Mouse (Mus musculus): Measurements from ENCODE around the gene Asb10. TPM values are rescaled to one million over a fixed set of nuclear protein-coding genes. Genes with fewer than 3 reads are reported as not detected.

Asb10 gene
- polyA plus RNA-seq (2012; ENCODE audit: low replicate concordance) = not detected in 2 replicates

GRCm38 (mm10) chr5:24540387-24541143 is at the start of gene Asb10:
Asb10 (minus strand) TSS chr5:24540978.

GRCm38 (mm10) chr5:24586547-24587199 is 45.9 kb upstream of the Asb10 start, which contains the start of gene Chpf2:
Chpf2 (plus strand) TSS chr5:24586741.

GRCm38 (mm10) chr5:24577183-24577929 is 36.6 kb upstream of the Asb10 start, which contains the start of gene Abcf2:
Abcf2 (minus strand) TSS chr5:24577467.

DNA sequence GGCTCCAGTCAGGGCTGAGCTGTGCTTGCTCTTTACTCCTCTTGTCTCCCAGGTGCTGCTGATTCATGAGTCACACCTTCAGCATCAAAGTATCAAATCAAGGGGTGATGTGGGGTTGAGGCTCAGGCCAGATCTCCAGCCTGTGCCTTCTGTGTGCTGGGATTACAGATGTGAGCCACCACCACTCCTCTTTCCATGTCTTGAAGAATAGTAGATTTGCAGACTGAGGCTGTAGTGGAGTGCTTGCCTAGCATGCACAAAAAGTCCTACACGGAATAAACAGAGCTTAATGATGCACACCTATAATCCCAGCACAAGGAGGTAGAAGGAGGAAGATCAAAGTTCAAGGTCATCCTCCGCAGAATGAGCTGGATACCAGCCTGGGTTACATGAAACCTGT is 15.9 kb upstream of the Asb10 start, which contains the start of gene 4931409K22Rik:
TSS of gene 4931409K22Rik (minus strand) at position 101 of the 400 bp plus-strand sequence.

DNA sequence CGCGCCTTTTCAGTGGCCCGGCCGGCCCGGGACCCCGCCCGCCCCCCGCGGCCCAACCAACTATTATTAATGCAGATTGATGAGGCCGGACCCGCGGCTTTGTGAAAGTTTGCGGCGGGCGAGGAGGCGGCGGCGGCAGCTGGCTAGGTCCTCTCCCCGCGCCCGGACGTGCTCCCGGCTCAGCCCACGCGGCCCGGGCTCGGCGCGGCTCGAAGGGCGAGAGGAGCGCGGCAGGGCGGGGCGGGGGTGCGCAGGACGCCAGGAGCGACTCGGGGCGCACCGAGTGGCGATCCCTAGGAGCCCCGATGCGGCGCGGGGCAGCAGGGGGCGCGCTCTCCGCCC is 13.9 kb downstream of the Asb10 start, which contains the start of gene Gbx1:
TSS of gene Gbx1 (minus strand) at position 314 of the 342 bp plus-strand sequence.

Other genes starting within 250 kb of the Asb10 start
- 0.57 and 1.2 TPM in 2 replicates for gene Kcnh2, start 189.4 kb downstream of the Asb10 start, polyA plus RNA-seq (2012; ENCODE audit: low replicate concordance)
- gene Nos3, start 176.2 kb downstream of the Asb10 start, polyA plus RNA-seq (2012; ENCODE audit: low replicate concordance) = 2.9 and 4.1 TPM in 2 replicates
- gene Atg9b, start 148.8 kb downstream of the Asb10 start, polyA plus RNA-seq (2012; ENCODE audit: low replicate concordance) = 2.9 and 4.9 TPM in 2 replicates
- gene Abcb8, start 147.3 kb downstream of the Asb10 start, polyA plus RNA-seq (2012; ENCODE audit: low replicate concordance) = 26.8 and 82.6 TPM in 2 replicates
- gene Asic3, start 127.6 kb downstream of the Asb10 start, polyA plus RNA-seq (2012; ENCODE audit: low replicate concordance) = not detected in 2 replicates
- gene Cdk5, start 117.4 kb downstream of the Asb10 start, polyA plus RNA-seq (2012; ENCODE audit: low replicate concordance) = 13.9 and 16.8 TPM in 2 replicates
- 34.2 and 35.8 TPM in 2 replicates for gene Slc4a2, start 117.1 kb downstream of the Asb10 start, polyA plus RNA-seq (2012; ENCODE audit: low replicate concordance)
- 240 and 410 TPM in 2 replicates for gene Fastk, start 95.7 kb downstream of the Asb10 start, polyA plus RNA-seq (2012; ENCODE audit: low replicate concordance)
- 28.8 and 48.7 TPM in 2 replicates for gene Tmub1, start 93.1 kb downstream of the Asb10 start, polyA plus RNA-seq (2012; ENCODE audit: low replicate concordance)
- gene Agap3, start 88.8 kb downstream of the Asb10 start, polyA plus RNA-seq (2012; ENCODE audit: low replicate concordance) = 245 and 322 TPM in 2 replicates
- not detected in 2 replicates for gene Gbx1, start 13.8 kb downstream of the Asb10 start, polyA plus RNA-seq (2012; ENCODE audit: low replicate concordance)
- gene 4931409K22Rik, start 15.8 kb upstream of the Asb10 start, polyA plus RNA-seq (2012; ENCODE audit: low replicate concordance) = not detected in 2 replicates
- gene Abcf2, start 36.5 kb upstream of the Asb10 start, polyA plus RNA-seq (2012; ENCODE audit: low replicate concordance) = 53.5 and 152 TPM in 2 replicates
- 95.3 and 106 TPM in 2 replicates for gene Chpf2, start 45.8 kb upstream of the Asb10 start, polyA plus RNA-seq (2012; ENCODE audit: low replicate concordance)
- gene Smarcd3, start 83.4 kb upstream of the Asb10 start, polyA plus RNA-seq (2012; ENCODE audit: low replicate concordance) = 0.10 and 0.56 TPM in 2 replicates
- gene Nub1, start 144.6 kb upstream of the Asb10 start, polyA plus RNA-seq (2012; ENCODE audit: low replicate concordance) = 12.0 and 32.4 TPM in 2 replicates
- gene Wdr86, start 189.7 kb upstream of the Asb10 start, polyA plus RNA-seq (2012; ENCODE audit: low replicate concordance) = 0.15 and 0.64 TPM in 2 replicates
- gene Crygn, start 217.0 kb upstream of the Asb10 start, polyA plus RNA-seq (2012; ENCODE audit: low replicate concordance) = not detected in 2 replicates

All from leukemia stem cell, adult 10-12 weeks (primary cell).